Mouse (Mus musculus): Measurements from ENCODE around the gene Iscu. TPM values are rescaled to one million over a fixed set of nuclear protein-coding genes. Genes with fewer than 3 reads are reported as not detected.

The Iscu gene
- polyA plus RNA-seq, 1 experiment from 2014 or later, result 92.4 TPM

GRCm38 (mm10) chr5:113748556-113749331, 23.8 kb upstream of the Iscu start:
- DNase-seq (ENCODE audit: low spot score) (no peak), ATAC-seq (ENCODE audit: low FRiP score) (no peak)
- Histone ChIP-seq H3K9ac (no peak overlapping the region), H3K27ac (no peak overlapping the region), H3K36me3 (replicated peaks; ENCODE audit: control insufficient read depth, insufficient read depth) (peaks cover 100% of the 10 kb centered on the region), H3K27me3 (ENCODE audit: control insufficient read depth, insufficient read depth, low read length) (no peaks in the 10 kb centered on the region), H3K4me3 (replicated peaks; ENCODE audit: low read length) (no peak overlapping the region), H3K4me1 (replicated peaks; ENCODE audit: control insufficient read depth, insufficient read depth, low read length) (no peaks in the 10 kb centered on the region), H3K9me3 (ENCODE audit: control insufficient read depth, low read length) (no peaks in the 10 kb centered on the region), H3K4me2 (replicated peaks) (no peak overlapping the region)
- 95% methylated on average over 13 of the region's 13 CpGs for WGBS

- Histone ChIP-seq H3K27me3 (ENCODE audit: control insufficient read depth, insufficient read depth, low read length) (no peaks in the 10 kb centered on the region), H3K4me1 (replicated peaks; ENCODE audit: control insufficient read depth, insufficient read depth, low read length) (no peaks in the 10 kb centered on the region), H3K4me3 (replicated peaks; ENCODE audit: low read length) (no peak overlapping the region), H3K27ac (no peak overlapping the region), H3K9ac (no peak overlapping the region), H3K9me3 (ENCODE audit: control insufficient read depth, low read length) (no peaks in the 10 kb centered on the region), H3K4me2 (replicated peaks) (no peak overlapping the region), H3K36me3 (replicated peaks; ENCODE audit: control insufficient read depth, insufficient read depth) (peaks cover 96% of the 10 kb centered on the region)
- WGBS, result 93% methylated on average over 9 of the region's 9 CpGs
- ATAC-seq (ENCODE audit: low FRiP score) (no peak), DNase-seq (ENCODE audit: low spot score) (no peak)
These were observed 20.9 kb upstream of the Iscu start for GRCm38 (mm10) chr5:113751521-113752157.

- Histone ChIP-seq H3K36me3 (replicated peaks; ENCODE audit: control insufficient read depth, insufficient read depth) (peaks cover 96% of the 10 kb centered on the region), H3K27me3 (ENCODE audit: control insufficient read depth, insufficient read depth, low read length) (no peaks in the 10 kb centered on the region), H3K4me3 (replicated peaks; ENCODE audit: low read length) (no peak overlapping the region), H3K27ac (no peak overlapping the region), H3K4me1 (replicated peaks; ENCODE audit: control insufficient read depth, insufficient read depth, low read length) (no peaks in the 10 kb centered on the region), H3K9me3 (ENCODE audit: control insufficient read depth, low read length) (no peaks in the 10 kb centered on the region), H3K9ac (no peak overlapping the region), H3K4me2 (replicated peaks) (no peak overlapping the region)
- WGBS, result 89% methylated on average over 15 of the region's 15 CpGs
- no peak for ATAC-seq (ENCODE audit: low FRiP score)
- no peak for DNase-seq (ENCODE audit: low spot score)
These were observed 17.1 kb upstream of the Iscu start for GRCm38 (mm10) chr5:113755347-113756030.

- 94% methylated on average over 2 of the region's 2 CpGs for WGBS
- peaks cover 78% of the 10 kb centered on the region for H3K36me3 ChIP-seq (replicated peaks; ENCODE audit: control insufficient read depth, insufficient read depth)
- H3K4me2 ChIP-seq (replicated peaks), result no peak overlapping the region
- no peaks in the 10 kb centered on the region for H3K9me3 ChIP-seq (ENCODE audit: control insufficient read depth, low read length)
- H3K9ac ChIP-seq, result no peak overlapping the region
- H3K4me3 ChIP-seq (replicated peaks; ENCODE audit: low read length), result no peak overlapping the region
- DNase-seq (ENCODE audit: low spot score) (no peak), ATAC-seq (ENCODE audit: low FRiP score) (no peak)
- H3K27ac ChIP-seq, result no peak overlapping the region
- H3K27me3 ChIP-seq (ENCODE audit: control insufficient read depth, insufficient read depth, low read length), result no peaks in the 10 kb centered on the region
- no peaks in the 10 kb centered on the region for H3K4me1 ChIP-seq (replicated peaks; ENCODE audit: control insufficient read depth, insufficient read depth, low read length)
These were observed 11.0 kb upstream of the Iscu start for GRCm38 (mm10) chr5:113761585-113761984.

GRCm38 (mm10) chr5:113764426-113764825, 8.1 kb upstream of the Iscu start:
- DNase-seq (ENCODE audit: low spot score), result no peak
- peaks cover 1% of the 10 kb centered on the region for H3K4me1 ChIP-seq (replicated peaks; ENCODE audit: control insufficient read depth, insufficient read depth, low read length)
- no peak overlapping the region for H3K9ac ChIP-seq
- ATAC-seq (ENCODE audit: low FRiP score), result no peak
- H3K27ac ChIP-seq, result no peak overlapping the region
- 95% methylated on average over 7 of the region's 7 CpGs for WGBS
- no peak overlapping the region for H3K4me2 ChIP-seq (replicated peaks)
- no peak overlapping the region for H3K4me3 ChIP-seq (replicated peaks; ENCODE audit: low read length)
- no peaks in the 10 kb centered on the region for H3K27me3 ChIP-seq (ENCODE audit: control insufficient read depth, insufficient read depth, low read length)
- no peaks in the 10 kb centered on the region for H3K9me3 ChIP-seq (ENCODE audit: control insufficient read depth, low read length)
- peaks cover 68% of the 10 kb centered on the region for H3K36me3 ChIP-seq (replicated peaks; ENCODE audit: control insufficient read depth, insufficient read depth)

- Histone ChIP-seq H3K4me2 (replicated peaks) (no peak overlapping the region), H3K27me3 (ENCODE audit: control insufficient read depth, insufficient read depth, low read length) (no peaks in the 10 kb centered on the region), H3K9me3 (ENCODE audit: control insufficient read depth, low read length) (no peaks in the 10 kb centered on the region), H3K27ac (no peak overlapping the region), H3K36me3 (replicated peaks; ENCODE audit: control insufficient read depth, insufficient read depth) (peaks cover 53% of the 10 kb centered on the region), H3K4me3 (replicated peaks; ENCODE audit: low read length) (no peak overlapping the region), H3K9ac (no peak overlapping the region), H3K4me1 (replicated peaks; ENCODE audit: control insufficient read depth, insufficient read depth, low read length) (peaks cover 13% of the 10 kb centered on the region)
- DNase-seq (ENCODE audit: low spot score) (no peak), ATAC-seq (ENCODE audit: low FRiP score) (no peak)
- 94% methylated on average over 13 of the region's 13 CpGs for WGBS
These were observed 6.7 kb upstream of the Iscu start for GRCm38 (mm10) chr5:113765641-113766526.

- DNase-seq (ENCODE audit: low spot score), result no peak
- no peak overlapping the region for H3K4me3 ChIP-seq (replicated peaks; ENCODE audit: low read length)
- H3K36me3 ChIP-seq (replicated peaks; ENCODE audit: control insufficient read depth, insufficient read depth), result peaks cover 25% of the 10 kb centered on the region
- no peaks in the 10 kb centered on the region for H3K9me3 ChIP-seq (ENCODE audit: control insufficient read depth, low read length)
- ATAC-seq (ENCODE audit: low FRiP score), result no peak
- no peak overlapping the region for H3K9ac ChIP-seq
- H3K4me2 ChIP-seq (replicated peaks), result no peak overlapping the region
- H3K27me3 ChIP-seq (ENCODE audit: control insufficient read depth, insufficient read depth, low read length), result no peaks in the 10 kb centered on the region
- 95% methylated on average over 8 of the region's 8 CpGs for WGBS
- H3K27ac ChIP-seq, result no peak overlapping the region
- peaks cover 13% of the 10 kb centered on the region for H3K4me1 ChIP-seq (replicated peaks; ENCODE audit: control insufficient read depth, insufficient read depth, low read length)
These were observed 3.7 kb upstream of the Iscu start for GRCm38 (mm10) chr5:113768806-113769205.

GRCm38 (mm10) chr5:113771213-113772162, 1.1 kb upstream of the Iscu start:
- H3K9ac ChIP-seq, result peak overlapping the region; percentile 92
- peaks cover 39% of the 10 kb centered on the region for H3K36me3 ChIP-seq (replicated peaks; ENCODE audit: control insufficient read depth, insufficient read depth)
- no peaks in the 10 kb centered on the region for H3K9me3 ChIP-seq (ENCODE audit: control insufficient read depth, low read length)
- peak overlapping the region; percentile 98 for H3K27ac ChIP-seq
- DNase-seq (ENCODE audit: low spot score) (peak; percentile 85), ATAC-seq (ENCODE audit: low FRiP score) (peak; percentile 84)
- H3K4me3 ChIP-seq (replicated peaks; ENCODE audit: low read length), result peak overlapping the region; percentile 82
- H3K4me1 ChIP-seq (replicated peaks; ENCODE audit: control insufficient read depth, insufficient read depth, low read length), result peaks cover 13% of the 10 kb centered on the region
- H3K27me3 ChIP-seq (ENCODE audit: control insufficient read depth, insufficient read depth, low read length), result no peaks in the 10 kb centered on the region
- peak overlapping the region; percentile 77 for H3K4me2 ChIP-seq (replicated peaks)
- under 1% methylated on average over 91 of the region's 97 CpGs for WGBS
